Mouse (Mus musculus) intestine, embryonic 16.5 days (tissue): ENCODE data around the gene Cfap300. TPM values are rescaled to one million over a fixed set of nuclear protein-coding genes. Genes with fewer than 3 reads are reported as not detected.

Source experiments
- ATAC-seq: fragments of 200-750 bp; cut with Nextera tagmentation; 2 replicates; pipeline ENCODE4 v1.8.0; 2017; ENCODE audit warnings: moderate TSS enrichment, moderate library complexity
- H3K27ac ChIP-seq: fragments of 300-500 bp; sonication (generic); 2 replicates; pipeline ENCODE4 v1.5.1; 2014; ENCODE audit warnings: mild to moderate bottlenecking, low read length
- H3K27me3 ChIP-seq: fragments of 300-500 bp; sonication (generic); replicated peaks from 2 replicates; pipeline ENCODE4 v1.6.1; 2014; ENCODE audit warnings: low read length, control low read depth, mixed read lengths; ENCODE audit not compliant: control insufficient read depth, insufficient read depth
- H3K36me3 ChIP-seq: fragments of 300-500 bp; sonication (generic); 2 replicates; pipeline ENCODE4 v1.6.1; 2014; ENCODE audit warnings: low read length, control low read depth; ENCODE audit not compliant: control insufficient read depth, insufficient read depth
- H3K4me1 ChIP-seq: fragments of 300-500 bp; sonication (generic); 2 replicates; pipeline ENCODE4 v1.6.1; 2014; ENCODE audit warnings: low read length, control low read depth, mixed read lengths; ENCODE audit not compliant: control insufficient read depth, insufficient read depth
- H3K4me2 ChIP-seq: fragments of 300-500 bp; sonication (generic); 2 replicates; pipeline ENCODE4 v1.6.1; 2014; ENCODE audit warnings: low read depth, low read length, control low read depth
- H3K4me3 ChIP-seq: fragments of 300-500 bp; sonication (generic); 2 replicates; pipeline ENCODE4 v1.5.1; 2014; ENCODE audit warnings: mild to moderate bottlenecking, low read length
- H3K9ac ChIP-seq: fragments of 300-500 bp; sonication (generic); 2 replicates; pipeline ENCODE4 v1.6.1; 2014; ENCODE audit warnings: low read depth, low read length
- H3K9me3 ChIP-seq: fragments of 300-500 bp; sonication (generic); 2 replicates; pipeline ENCODE4 v1.6.1; 2016; ENCODE audit warnings: low read length, control low read depth; ENCODE audit not compliant: control insufficient read depth
- whole genome bisulfite sequencing: fragments of 180-500 bp; shearing (Covaris S2); extraction: QIAGEN DNeasy Blood & Tissue Kit; methylation state at CpG from one replicate; pipeline ENCODE4 v1.1.7; 2014; 5-methylcytosine and 5-hydroxymethylcytosine counted together
- polyA plus RNA-seq: library from polyadenylated mRNA; unstranded; fragments of >200 nt; fragmentation: Nextera tagmentation; extraction: Ambion mirVana; gene quantifications from 2 replicates; pipeline ENCODE4 v1.2.1, GENCODE M21; 2015

The Cfap300 gene
- polyA plus RNA-seq, 1 experiment from 2014 or later, result 7.7 TPM

GRCm38 (mm10) chr9:8034143-8034542 is 8.5 kb downstream of the Cfap300 start:
- no peaks in the 10 kb centered on the region for H3K9me3 ChIP-seq
- ATAC-seq, result peak; percentile 66
- no peak overlapping the region for H3K9ac ChIP-seq
- WGBS, result 73% methylated on average over 1 of the region's 1 CpGs
- no peaks in the 10 kb centered on the region for H3K27me3 ChIP-seq
- peaks cover 14% of the 10 kb centered on the region for H3K4me1 ChIP-seq
- no peak overlapping the region for H3K4me2 ChIP-seq
- no peak overlapping the region for H3K4me3 ChIP-seq
- no peak overlapping the region for H3K27ac ChIP-seq
- H3K36me3 ChIP-seq, result no peaks in the 10 kb centered on the region

DNA sequence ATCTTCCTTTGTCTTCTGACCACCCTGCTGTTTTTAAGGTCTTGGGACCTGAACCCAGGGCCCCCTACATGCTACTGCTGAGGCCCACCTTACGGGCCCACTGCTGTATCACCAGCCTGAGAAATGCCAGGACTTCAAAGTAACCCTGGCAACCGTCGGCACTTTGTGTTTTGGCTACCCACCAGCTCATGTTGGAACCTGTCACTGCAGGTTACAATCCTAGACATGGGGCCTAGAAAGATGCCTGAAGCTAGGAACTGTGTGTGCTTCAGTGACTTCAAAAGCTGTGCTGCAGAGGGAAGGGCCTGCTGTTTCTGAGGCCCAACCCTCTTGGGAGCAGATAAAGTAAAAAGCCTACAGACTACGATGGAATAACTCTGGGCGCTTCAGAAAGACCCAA is 9.8 kb downstream of the Cfap300 start:
- 82% methylated on average over 5 of the region's 5 CpGs for WGBS
- no peak for ATAC-seq
- H3K9me3 ChIP-seq, result no peaks in the 10 kb centered on the region
- peaks cover 14% of the 10 kb centered on the region for H3K4me1 ChIP-seq
- no peaks in the 10 kb centered on the region for H3K36me3 ChIP-seq
- H3K27me3 ChIP-seq, result no peaks in the 10 kb centered on the region
- H3K4me2 ChIP-seq, result no peak overlapping the region
- H3K27ac ChIP-seq, result no peak overlapping the region
- no peak overlapping the region for H3K9ac ChIP-seq
- H3K4me3 ChIP-seq, result no peak overlapping the region

DNA sequence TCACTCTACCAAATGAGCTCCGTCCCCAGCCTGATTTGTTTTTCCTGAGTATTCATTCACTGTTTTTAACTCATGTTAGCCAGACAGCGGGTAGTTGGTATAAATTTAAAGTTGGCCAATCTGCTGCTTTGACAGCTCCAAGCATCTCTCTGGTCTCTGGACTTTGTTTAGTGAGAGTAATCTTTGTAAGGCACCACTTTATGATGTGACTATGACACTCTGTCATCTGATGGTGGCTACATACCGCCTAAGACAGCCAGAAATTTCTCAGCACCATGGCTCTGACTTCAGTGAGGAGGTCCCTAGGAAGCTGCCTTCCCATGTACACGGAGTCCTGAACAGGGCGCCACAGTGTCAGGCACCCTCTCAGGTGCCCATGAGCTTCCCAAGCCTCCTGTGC is 24.0 kb downstream of the Cfap300 start:
- H3K9ac ChIP-seq, result no peak overlapping the region
- H3K36me3 ChIP-seq, result no peaks in the 10 kb centered on the region
- H3K4me2 ChIP-seq, result no peak overlapping the region
- H3K27ac ChIP-seq, result no peak overlapping the region
- no peaks in the 10 kb centered on the region for H3K4me1 ChIP-seq
- ATAC-seq, result no peak
- no peaks in the 10 kb centered on the region for H3K9me3 ChIP-seq
- no peaks in the 10 kb centered on the region for H3K27me3 ChIP-seq
- H3K4me3 ChIP-seq, result no peak overlapping the region
- 84% methylated on average over 5 of the region's 5 CpGs for WGBS

- WGBS, result 59% methylated on average over 18 of the region's 20 CpGs
- Histone ChIP-seq H3K4me3 (no peak overlapping the region), H3K4me2 (no peak overlapping the region), H3K4me1 (no peaks in the 10 kb centered on the region), H3K27me3 (no peaks in the 10 kb centered on the region), H3K36me3 (no peaks in the 10 kb centered on the region), H3K9ac (no peak overlapping the region), H3K9me3 (no peaks in the 10 kb centered on the region), H3K27ac (no peak overlapping the region)
- ATAC-seq, result no peak
Observed at GRCm38 (mm10) chr9:8017253-8017913, 25.2 kb downstream of the Cfap300 start.

GRCm38 (mm10) chr9:8004370-8004991 is 38.1 kb downstream of the Cfap300 start, which contains the start of gene Yap1:
Gene Yap1 (minus strand): TSS chr9:8004596.
- H3K9me3 ChIP-seq, result no peaks in the 10 kb centered on the region
- WGBS, result under 1% methylated on average over 77 of the region's 79 CpGs
- H3K4me2 ChIP-seq, result peak within 1 kb of the TSS; percentile 65
- H3K27ac ChIP-seq, result peak within 1 kb of the TSS; percentile 97
- peak within 1 kb of the TSS; percentile 98 for H3K9ac ChIP-seq
- H3K4me3 ChIP-seq, result peak within 1 kb of the TSS; percentile 96
- no peaks in the 10 kb centered on the region for H3K27me3 ChIP-seq
- ATAC-seq, result peak; percentile 79
- peaks cover 14% of the 10 kb centered on the region for H3K4me1 ChIP-seq
- H3K36me3 ChIP-seq, result no peaks in the 10 kb centered on the region; the same call in 1 of the 2 replicates

DNA sequence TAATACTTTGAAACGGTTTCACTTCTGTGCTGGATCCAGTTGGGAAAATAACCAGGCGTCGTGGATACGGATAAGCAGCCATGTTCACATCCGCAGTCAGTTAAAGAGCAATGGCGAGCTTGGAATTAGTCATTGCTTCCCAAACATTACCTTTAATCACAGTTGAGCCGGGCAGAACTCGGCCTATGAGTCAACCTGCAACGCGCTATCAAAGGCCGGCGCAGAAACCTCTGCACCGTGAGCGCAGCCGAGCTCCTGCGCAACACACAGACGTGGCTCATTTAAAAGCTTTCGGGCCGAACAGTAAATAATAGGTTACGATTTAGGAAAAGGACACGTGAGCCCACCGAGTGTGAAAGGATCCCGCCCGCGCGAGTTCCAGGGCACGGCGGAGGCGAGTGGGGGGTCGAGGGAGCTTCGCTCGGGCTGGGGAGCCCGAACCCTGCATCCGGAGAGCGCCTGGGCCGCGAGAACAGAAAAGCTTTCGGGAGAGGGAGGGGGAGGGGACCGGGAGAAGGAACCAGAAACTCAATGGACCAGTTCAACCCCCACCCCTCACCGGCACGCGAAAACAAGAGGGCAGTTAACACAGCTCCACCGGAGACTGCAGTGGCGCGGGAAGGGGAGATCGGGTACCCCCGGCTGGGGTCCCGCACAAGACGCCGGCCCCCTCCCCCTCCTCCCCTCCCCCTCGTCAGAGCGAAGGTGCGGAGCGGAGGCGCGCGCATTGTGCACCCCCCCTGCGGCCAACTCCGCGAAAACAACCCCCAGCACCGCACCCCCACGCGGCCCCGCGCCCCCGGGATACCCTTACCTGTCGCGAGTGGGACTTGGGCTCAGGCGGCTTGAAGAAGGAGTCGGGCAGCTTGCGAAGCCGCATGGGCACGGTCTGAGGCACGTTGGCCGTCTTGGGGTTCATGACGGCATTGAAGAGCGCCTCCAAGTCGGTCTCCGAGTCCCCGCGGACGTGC is 39.0 kb downstream of the Cfap300 start:
- under 1% methylated on average over 82 of the region's 82 CpGs for WGBS
- Histone ChIP-seq H3K4me2 (peak overlapping the region; percentile 65), H3K4me1 (peaks cover 14% of the 10 kb centered on the region), H3K9ac (peak overlapping the region; percentile 98), H3K4me3 (peak overlapping the region; percentile 96), H3K9me3 (no peaks in the 10 kb centered on the region), H3K27ac (peak overlapping the region; percentile 97), H3K36me3 (peaks cover 4% of the 10 kb centered on the region; the same call in 1 of the 2 replicates), H3K27me3 (no peaks in the 10 kb centered on the region)
- ATAC-seq, result peak; percentile 79

GRCm38 (mm10) chr9:8002806-8003205 is 39.8 kb downstream of the Cfap300 start:
- peaks cover 4% of the 10 kb centered on the region; the same call in 1 of the 2 replicates for H3K36me3 ChIP-seq
- peak overlapping the region; percentile 98 for H3K9ac ChIP-seq
- no peak for ATAC-seq
- H3K27me3 ChIP-seq, result no peaks in the 10 kb centered on the region
- under 1% methylated on average over 12 of the region's 12 CpGs for WGBS
- peak overlapping the region; percentile 97 for H3K27ac ChIP-seq
- H3K4me3 ChIP-seq, result peak overlapping the region; percentile 96
- no peaks in the 10 kb centered on the region for H3K9me3 ChIP-seq
- H3K4me1 ChIP-seq, result peaks cover 14% of the 10 kb centered on the region
- peak overlapping the region; percentile 65 for H3K4me2 ChIP-seq

- 40% methylated on average over 7 of the region's 7 CpGs for WGBS
- H3K4me2 ChIP-seq, result 0 out of 2 replicates have a peak overlapping the region, but pooled peaks have one; percentile 30
- peaks cover 14% of the 10 kb centered on the region for H3K4me1 ChIP-seq
- H3K27ac ChIP-seq, result no peak overlapping the region
- no peaks in the 10 kb centered on the region for H3K27me3 ChIP-seq
- no peak overlapping the region for H3K9ac ChIP-seq
- no peak overlapping the region; the same call in 1 of the 2 replicates for H3K4me3 ChIP-seq
- no peak for ATAC-seq
- peaks cover 4% of the 10 kb centered on the region; the same call in 1 of the 2 replicates for H3K36me3 ChIP-seq
- no peaks in the 10 kb centered on the region for H3K9me3 ChIP-seq
Observed at GRCm38 (mm10) chr9:8001352-8001751, 41.3 kb downstream of the Cfap300 start.

DNA sequence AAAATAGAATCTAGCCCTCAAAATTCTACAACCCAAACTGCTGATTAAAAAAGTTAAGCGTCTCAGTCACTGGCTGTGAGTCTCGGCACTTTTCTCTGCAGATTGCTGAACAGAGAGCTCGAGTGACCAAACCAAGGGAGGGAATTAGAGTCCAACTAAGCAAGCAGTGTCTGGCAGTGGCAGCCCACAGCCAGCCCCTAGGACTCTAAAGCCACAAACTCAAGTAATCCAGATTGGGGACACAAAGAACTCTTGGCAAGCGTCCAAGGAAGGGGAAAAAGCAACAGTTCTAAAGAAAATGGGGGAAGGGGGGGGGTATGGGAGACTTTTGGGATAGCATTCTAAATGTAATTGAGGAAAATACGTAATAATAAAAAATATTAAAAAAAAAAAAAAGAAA is 48.3 kb downstream of the Cfap300 start:
- peaks cover 4% of the 10 kb centered on the region; the same call in 1 of the 2 replicates for H3K36me3 ChIP-seq
- no peak overlapping the region for H3K4me3 ChIP-seq

More for the DNA sequence above, 48.3 kb downstream of the Cfap300 start:
- H3K4me2 ChIP-seq, result no peak overlapping the region
- WGBS, result 80% methylated on average over 5 of the region's 5 CpGs
- H3K9ac ChIP-seq, result no peak overlapping the region
- no peaks in the 10 kb centered on the region for H3K4me1 ChIP-seq
- H3K27ac ChIP-seq, result no peak overlapping the region
- no peak for ATAC-seq
- no peaks in the 10 kb centered on the region for H3K27me3 ChIP-seq
- no peaks in the 10 kb centered on the region for H3K9me3 ChIP-seq
